Mouse (Mus musculus) kidney, adult 2 months (tissue): ENCODE data around the gene Dsp.

Experiments
- CTCF ChIP-seq: fragments of 200-500 bp; conservative IDR thresholded peaks from 2 replicates; pipeline ENCODE4 v1.5.1; 2011; ENCODE audit warnings: low read depth, mild to moderate bottlenecking, control low read depth, low read length, moderate library complexity, mixed read lengths; ENCODE audit not compliant: insufficient read depth, insufficient read length
- POLR2A ChIP-seq: fragments of 200-500 bp; IDR thresholded peaks from one replicate; pipeline ENCODE4 v1.6.1; 2011; ENCODE audit warnings: low read depth, low read length, control low read depth

DNA sequence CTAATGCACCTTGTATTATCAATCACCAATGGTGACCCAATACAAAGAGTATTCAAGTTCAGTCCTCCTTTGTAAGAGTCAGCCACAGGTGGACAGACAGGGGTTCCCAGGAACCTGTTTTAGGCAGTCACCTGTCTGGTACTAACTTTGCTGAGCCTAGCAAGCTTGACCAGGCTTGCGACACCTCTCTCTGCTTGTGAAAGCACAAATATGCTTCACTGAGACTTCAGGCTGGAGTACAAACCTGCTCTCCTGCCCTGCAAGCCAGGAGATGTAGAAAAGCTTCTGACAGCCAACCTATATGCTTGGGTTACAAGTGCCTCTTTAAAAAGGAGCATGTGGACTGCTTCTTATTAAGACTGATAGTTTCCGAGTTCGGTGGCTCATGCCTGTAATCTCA is 22.8 kb upstream of the Dsp start:
- TF ChIP-seq POLR2A (no peak), CTCF (no peak)
